Mouse (Mus musculus) embryonic fibroblast, embryonic 13.5 days (primary cell): ENCODE data around the gene Srl.

Experiments
- CTCF ChIP-seq: IDR thresholded peaks from 2 replicates; pipeline ENCODE4 v1.5.1; 2011; ENCODE audit warnings: mild to moderate bottlenecking, control low read depth, low read length, moderate library complexity, borderline replicate concordance; ENCODE audit not compliant: insufficient read depth
- POLR2A ChIP-seq: IDR thresholded peaks from 2 replicates; pipeline ENCODE4 v1.6.1; 2011; ENCODE audit warnings: low read depth, mild to moderate bottlenecking, control low read depth, low read length, moderate library complexity

DNA sequence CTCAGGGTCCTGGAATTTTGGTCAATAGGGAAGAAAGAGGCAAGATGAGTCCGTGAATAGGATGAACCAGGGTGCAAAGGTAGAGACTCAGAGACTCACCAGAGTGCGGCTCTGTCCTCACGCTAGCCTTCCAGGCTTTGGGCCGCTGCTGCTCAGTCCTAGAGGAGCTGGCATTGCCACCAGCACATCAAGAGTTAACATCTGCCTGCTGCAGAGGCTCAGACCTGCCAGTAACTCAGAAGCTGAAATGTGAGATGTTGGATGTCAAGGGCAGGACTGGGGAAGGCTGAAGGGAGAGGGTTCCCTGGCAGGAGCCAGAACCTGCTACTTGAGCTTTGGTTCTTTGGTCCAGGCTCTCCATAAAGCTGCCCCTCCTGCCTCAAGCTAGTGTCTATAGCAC, 29.1 kb upstream of the Srl start:
- no peak for TF ChIP-seq CTCF
- TF ChIP-seq POLR2A: no peak
